Mouse (Mus musculus) ES-Bruce4 (cell line): ENCODE results near the gene B430305J03Rik.
A peak's percentile ranks its signal among the peaks of the same experiment; 100 is the strongest.

Experiments
- CTCF ChIP-seq: IDR thresholded peaks from one replicate; pipeline ENCODE4 v1.8.1; 2011; ENCODE audit warnings: low read depth, low read length
- POLR2A ChIP-seq: IDR thresholded peaks from one replicate; pipeline ENCODE4 v1.8.1; 2011; ENCODE audit warnings: low read length; ENCODE audit not compliant: insufficient read depth

GRCm38 (mm10) chr3:61363161-61363988 lies 2.4 kb downstream of the B430305J03Rik start:
- TF ChIP-seq CTCF (no peak), POLR2A (peak; percentile 59)
